Mouse (Mus musculus) mesoderm, embryonic 11.5 days (tissue): ENCODE measurements around the gene Flt3l.
"Not testable (repeated sequence)": the region's sequence is repeated elsewhere in the genome, so short reads cannot be mapped to it uniquely, and the experiment has no call there.

Source experiments
- DNase-seq: peaks from one replicate; pipeline ENCODE4 v3.0.0-alpha.2; 2012; ENCODE audit warnings: low read depth, low spot score

Flt3l gene

GRCm38 (mm10) chr7:45135993-45136567 is at the start of gene Flt3l, which contains the start of gene Gm45713:
Gene Flt3l, minus strand, starts transcription at chr7:45136432.
Gene Gm45713, minus strand, starts transcription at chr7:45136231.
- DNase-seq = peak; percentile 83

DNA sequence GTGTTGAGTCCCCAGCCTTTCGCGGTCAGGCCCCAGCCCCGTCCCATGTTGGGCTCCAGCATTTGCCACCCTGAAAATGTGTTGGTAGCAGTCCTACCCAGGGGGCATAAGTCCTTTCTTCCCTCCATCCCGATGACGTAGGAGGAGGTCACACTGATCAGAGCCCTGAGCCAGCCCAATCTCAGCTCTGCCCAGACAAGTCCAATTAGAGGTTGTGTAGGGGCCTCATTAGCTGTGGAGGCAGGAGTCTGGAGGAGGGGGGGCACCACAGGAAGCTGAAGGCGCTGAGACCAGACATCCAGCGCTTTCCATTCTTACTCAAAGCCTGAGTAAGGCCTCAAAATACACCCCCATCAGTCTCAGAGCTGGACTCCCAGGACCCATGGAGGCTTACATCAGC is 49.7 kb upstream of the Flt3l start:
- no peak for DNase-seq

- no peak for DNase-seq
These were observed 47.4 kb upstream of the Flt3l start for GRCm38 (mm10) chr7:45183672-45184071.

- no peak for DNase-seq
These were observed 46.4 kb upstream of the Flt3l start for GRCm38 (mm10) chr7:45182606-45183005.

- DNase-seq = peak; percentile 91
These were observed 46.0 kb upstream of the Flt3l start for GRCm38 (mm10) chr7:45182199-45182601.

DNA sequence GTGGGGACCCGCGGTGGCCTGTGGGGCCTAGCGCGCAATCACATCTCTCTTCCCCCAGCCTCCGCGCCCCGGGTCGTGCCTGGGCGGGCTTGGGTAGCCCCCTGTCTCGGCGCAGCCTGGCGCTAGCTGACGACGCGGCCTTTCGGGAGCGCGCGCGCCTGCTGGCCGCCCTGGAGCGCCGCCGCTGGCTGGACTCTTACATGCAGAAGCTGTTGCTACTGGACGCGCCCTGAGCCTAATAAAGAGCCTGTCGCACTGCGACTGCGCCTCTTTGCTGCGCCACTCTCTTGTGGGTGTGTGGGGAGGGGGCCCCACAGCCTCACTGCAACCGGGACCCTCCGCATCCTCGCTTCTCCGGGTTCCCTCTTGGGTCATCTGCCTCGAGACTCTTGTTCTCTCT is 45.3 kb upstream of the Flt3l start:
- no peak for DNase-seq

DNA sequence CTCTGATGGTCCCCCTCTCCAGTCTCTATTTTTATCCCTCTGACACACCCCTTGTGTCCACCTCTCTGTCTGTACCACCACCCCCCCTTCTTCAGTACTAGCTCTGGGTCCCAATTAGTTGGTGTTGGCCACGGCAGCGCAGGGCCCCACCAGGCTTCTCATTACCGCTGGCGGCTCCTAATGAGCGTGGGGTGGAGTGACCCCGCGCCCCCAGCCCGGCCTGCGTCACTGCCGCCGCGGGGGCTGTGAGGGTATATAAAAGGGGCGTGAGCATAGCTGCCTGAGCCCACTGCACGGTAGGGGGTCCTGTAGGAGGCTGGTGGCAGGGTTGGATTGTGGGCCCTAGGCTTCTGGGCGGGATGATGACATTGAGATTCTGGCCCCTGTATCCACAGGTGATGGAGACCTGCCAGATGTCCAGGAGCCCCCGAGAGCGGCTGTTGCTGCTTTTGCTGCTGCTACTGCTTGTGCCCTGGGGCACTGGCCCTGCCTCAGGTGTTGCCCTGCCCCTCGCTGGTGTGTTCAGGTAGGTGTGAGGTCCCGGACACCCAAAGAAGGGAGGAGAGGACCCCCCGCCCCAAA is 44.8 kb upstream of the Flt3l start, which contains the start of gene Pth2:
Gene Pth2 (plus strand): TSS at position 100 of the 582 bp plus-strand sequence.
- no peak for DNase-seq

DNA sequence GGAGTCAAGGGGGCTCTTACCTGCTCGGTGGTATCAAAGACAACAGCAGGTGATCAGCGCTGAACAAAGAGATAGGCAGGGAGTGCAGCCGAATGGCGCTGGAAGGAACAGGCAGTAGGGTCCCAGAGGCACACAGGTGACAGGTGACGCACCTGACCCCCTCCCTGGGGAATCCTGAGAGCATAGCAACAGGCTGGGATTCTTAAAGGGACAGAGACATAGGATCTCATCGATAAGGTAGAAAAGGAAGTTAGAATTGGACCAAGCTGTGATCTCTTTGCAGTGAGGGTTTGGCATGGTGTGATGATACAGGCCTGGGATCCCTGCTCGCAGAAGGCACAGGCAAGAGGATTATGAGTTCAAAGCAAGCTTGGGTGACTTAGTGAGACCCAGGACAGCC is 43.2 kb upstream of the Flt3l start, which contains the start of gene Gfy:
Gene Gfy (minus strand): TSS at position 101 of the 400 bp plus-strand sequence.
- no peak for DNase-seq

DNA sequence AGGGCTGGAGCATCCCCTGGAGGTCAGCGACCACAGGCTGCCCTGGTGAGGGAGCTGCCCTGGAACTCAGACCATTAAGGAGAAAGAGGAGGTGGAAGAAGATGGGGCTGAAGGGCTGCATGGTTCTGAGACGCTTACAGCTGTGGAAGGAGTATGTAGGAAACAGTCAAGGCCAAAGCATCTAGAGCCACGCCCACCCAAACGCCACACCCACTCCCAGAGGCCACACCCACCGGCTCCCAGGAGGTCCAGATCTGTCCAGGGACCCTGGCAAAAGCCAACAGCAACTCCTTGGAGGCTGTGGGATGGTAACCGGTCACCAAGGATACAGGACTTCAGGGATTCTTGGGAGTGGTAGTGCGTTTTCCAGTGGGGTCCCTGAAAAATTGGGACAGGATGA is 42.3 kb upstream of the Flt3l start:
- no peak for DNase-seq

GRCm38 (mm10) chr7:45176356-45176755 is 40.1 kb upstream of the Flt3l start:
- no peak for DNase-seq

GRCm38 (mm10) chr7:45175929-45176328 is 39.7 kb upstream of the Flt3l start:
- DNase-seq = no peak

GRCm38 (mm10) chr7:45175398-45175797 is 39.2 kb upstream of the Flt3l start:
- no peak for DNase-seq

DNA sequence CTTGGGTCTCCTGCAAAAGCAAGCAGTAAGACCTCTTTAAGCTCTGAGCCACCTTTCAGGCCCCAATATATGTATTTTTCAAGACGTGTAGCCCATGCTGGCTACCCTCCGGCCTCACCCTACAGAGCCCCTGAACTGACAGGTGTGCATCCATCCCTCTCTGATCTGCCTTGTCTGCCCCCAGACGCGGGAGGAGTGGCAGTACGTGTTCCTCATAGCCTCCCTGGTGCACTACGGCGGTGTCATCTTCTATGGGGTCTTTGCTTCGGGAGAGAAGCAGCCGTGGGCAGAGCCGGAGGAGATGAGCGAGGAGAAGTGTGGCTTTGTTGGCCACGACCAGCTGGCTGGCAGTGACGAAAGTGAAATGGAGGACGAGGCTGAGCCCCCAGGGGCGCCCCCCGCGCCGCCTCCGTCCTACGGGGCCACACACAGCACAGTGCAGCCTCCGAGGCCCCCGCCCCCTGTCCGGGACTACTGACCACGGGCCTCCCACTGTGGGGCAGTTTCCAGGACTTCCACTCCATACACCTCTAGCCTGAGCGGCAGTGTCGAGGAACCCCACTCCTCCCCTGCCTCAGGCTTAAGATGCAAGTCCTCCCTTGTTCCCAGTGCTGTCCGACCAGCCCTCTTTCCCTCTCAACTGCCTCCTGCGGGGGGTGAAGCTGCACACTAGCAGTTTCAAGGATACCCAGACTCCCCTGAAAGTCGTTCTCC is 38.5 kb upstream of the Flt3l start:
- DNase-seq = no peak

DNA sequence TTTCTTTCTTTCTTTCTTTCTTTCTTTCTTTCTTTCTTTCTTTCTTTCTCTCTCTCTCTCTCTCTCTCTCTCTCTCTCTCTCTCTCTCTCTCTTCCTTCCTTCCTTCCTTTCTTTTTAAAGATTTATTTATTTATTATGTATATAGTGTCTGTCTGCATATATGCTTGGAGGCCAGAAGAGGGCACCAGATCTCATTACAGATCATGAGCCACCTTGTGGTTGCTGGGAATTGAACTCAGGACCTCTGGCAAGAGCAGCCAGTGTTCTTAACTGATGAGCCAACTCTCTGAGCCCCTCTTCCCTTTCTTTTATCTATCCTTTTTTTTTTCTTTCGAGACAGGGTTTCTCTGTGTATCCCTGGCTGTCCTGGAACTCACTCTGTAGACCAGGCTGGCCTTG is 37.5 kb upstream of the Flt3l start:
- DNase-seq = not testable (repeated sequence)

GRCm38 (mm10) chr7:45172974-45173373 is 36.7 kb upstream of the Flt3l start:
- DNase-seq = no peak

DNA sequence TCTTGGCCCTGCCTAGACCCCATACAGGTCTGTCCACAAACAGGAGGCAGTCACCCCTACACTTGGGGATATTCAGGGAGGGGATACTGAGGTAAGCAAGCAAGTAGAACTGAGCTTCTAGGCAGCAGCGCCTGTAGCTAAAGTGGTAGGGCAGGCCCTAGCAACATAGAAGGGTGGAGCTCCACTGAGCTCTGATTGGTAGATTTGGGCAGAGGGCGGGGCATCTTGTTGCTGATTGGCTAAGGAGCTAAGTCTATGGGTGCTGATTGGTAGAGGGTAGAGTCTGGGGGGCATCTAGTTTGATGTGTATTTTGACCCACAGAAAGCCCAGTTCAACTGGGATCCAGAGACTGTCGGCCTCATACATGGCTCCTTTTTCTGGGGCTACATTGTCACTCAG is 33.3 kb upstream of the Flt3l start:
- no peak for DNase-seq

- no peak for DNase-seq
These were observed 32.4 kb upstream of the Flt3l start for GRCm38 (mm10) chr7:45168656-45169055.

GRCm38 (mm10) chr7:45167761-45168445 is 31.7 kb upstream of the Flt3l start:
- peak; percentile 41 for DNase-seq

DNA sequence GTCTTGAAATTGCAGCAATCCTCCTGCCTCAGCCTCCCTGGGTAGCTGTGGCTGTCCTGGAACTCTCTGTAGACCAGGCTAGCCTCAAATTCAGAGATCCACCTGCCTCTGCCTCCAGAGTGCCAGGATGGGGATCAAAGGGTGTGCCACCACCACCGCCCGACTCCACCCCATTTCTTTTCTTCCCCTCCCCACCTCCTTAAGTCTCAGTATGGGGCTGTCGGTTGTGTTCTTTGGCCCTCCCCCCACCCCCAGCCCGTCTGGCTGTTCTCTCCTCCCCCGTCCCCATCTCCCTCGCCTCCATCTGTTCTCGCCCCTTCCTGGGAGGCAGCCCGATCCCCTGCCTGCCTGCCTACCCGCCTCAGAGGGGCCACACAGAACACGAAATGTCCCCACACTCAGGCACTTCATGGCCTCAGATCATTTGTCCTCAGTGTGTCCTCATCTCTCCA is 30.7 kb upstream of the Flt3l start:
- no peak for DNase-seq

DNA sequence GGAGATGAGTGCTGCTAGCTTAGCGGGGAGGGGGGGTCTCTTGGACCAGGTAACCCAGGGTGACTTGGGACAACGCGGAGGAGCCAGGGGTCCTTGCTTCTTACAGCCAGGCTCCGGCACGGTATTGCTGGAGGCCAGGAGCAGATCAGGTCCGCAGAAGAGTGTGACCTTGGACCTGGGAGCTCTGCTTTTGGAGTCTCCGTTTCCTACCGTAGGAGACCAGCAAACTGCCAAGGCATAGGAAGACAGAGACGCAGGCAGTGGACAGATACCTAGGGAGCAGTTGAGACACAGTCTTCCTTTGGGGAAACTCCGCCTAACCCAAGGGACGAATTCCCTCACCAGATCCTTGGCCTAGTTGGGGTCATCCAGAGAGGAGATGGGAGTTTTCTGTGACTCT is 29.5 kb upstream of the Flt3l start:
- no peak for DNase-seq

DNA sequence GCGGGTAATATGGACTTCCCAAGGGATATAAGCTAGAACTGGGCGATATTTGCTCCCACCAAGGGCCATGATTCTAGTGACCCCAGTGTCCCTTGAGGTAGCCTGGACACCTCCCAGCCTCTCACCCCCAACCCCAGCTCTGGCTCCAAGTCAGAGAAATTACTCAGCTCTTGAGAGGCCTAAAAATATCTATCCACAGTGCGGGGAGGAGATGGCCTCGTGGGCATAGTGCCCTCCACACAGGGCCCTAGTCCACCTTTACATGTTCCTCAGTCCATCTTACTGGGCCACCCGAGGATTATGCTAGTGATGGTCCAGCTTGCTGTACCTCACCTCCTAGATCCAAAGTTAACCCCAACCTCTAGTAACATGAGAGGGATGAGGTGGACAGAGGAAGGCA is 28.6 kb upstream of the Flt3l start:
- DNase-seq = no peak
